Mouse (Mus musculus): ENCODE results near the gene Rtp4. TPM values are rescaled to one million over a fixed set of nuclear protein-coding genes. Genes with fewer than 3 reads are reported as not detected.

Rtp4 gene
- polyA plus RNA-seq, 1 experiment from 2014 or later, result 8.4 TPM

DNA sequence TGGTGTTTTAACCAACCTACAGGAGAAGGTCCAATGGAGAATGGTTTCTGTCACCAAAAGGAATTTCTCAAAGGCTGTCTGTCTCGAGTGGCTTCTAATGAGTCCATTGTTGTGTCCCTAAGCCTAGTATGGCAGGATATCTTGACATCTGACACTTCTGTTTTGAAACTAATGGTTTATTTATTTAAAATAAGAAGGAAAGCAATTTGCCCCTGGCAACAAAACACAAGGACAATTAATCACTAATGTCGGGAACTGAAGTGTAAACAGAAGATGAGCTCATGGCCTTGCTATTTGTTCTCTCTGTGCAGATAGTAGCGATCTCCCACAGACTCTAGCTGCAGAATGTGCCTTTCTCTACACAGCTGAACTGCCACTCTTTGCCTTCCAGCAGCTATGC is 22.7 kb upstream of the Rtp4 start:
- H3K4me1 ChIP-seq (replicated peaks), result peaks cover 55% of the 10 kb centered on the region
- no peaks in the 10 kb centered on the region for H3K9me3 ChIP-seq (replicated peaks)
- H3K27me3 ChIP-seq, result no peaks in the 10 kb centered on the region
- no peak overlapping the region for H3K4me3 ChIP-seq
- H3K27ac ChIP-seq, result peak overlapping the region; percentile 90
- H3K4me2 ChIP-seq, result peak overlapping the region; percentile 9; the same call in 1 of the 2 replicates
- H3K36me3 ChIP-seq, result peaks cover 4% of the 10 kb centered on the region; the same call in 1 of the 2 replicates
- no peak for ATAC-seq (replicated peaks; ENCODE audit: insufficient number of reproducible peaks, insufficient read depth, low FRiP score, low read depth)
- H3K9ac ChIP-seq, result no peak overlapping the region
- 17% methylated on average over 3 of the region's 3 CpGs for WGBS

- Histone ChIP-seq H3K27ac (peak overlapping the region; percentile 90), H3K4me3 (no peak overlapping the region), H3K4me2 (peak overlapping the region; percentile 9; the same call in 1 of the 2 replicates), H3K36me3 (peaks cover 4% of the 10 kb centered on the region; the same call in 1 of the 2 replicates), H3K27me3 (no peaks in the 10 kb centered on the region), H3K9me3 (replicated peaks) (no peaks in the 10 kb centered on the region), H3K4me1 (replicated peaks) (peaks cover 55% of the 10 kb centered on the region), H3K9ac (no peak overlapping the region)
- 38% methylated on average over 1 of the region's 1 CpGs for WGBS
- no peak for ATAC-seq (replicated peaks; ENCODE audit: insufficient number of reproducible peaks, insufficient read depth, low FRiP score, low read depth)
Measured at GRCm38 (mm10) chr16:23497881-23498280, 22.2 kb upstream of the Rtp4 start.

DNA sequence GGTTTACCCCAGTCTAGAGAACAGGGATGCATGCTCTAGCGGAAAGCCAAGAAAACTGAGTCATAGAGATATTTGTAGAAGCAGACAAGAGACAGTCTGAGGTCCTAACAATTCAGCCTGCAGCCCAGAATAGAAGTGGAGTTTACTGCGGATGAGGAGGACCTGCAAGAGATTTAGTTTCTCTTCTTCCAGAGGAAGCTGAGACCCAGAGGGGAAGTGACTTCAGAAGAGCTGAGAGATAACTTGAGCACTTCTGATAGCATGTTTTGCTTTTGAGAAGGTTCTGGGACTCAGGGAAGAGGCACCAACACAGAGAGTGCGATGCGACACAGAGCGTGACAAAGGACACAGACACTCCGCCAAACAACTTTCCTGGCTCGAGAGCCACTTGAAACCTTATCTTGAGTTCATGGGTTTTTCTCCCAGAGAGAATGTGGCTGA is 21.4 kb upstream of the Rtp4 start:
- H3K4me3 ChIP-seq, result peak overlapping the region; percentile 34
- H3K27ac ChIP-seq, result peak overlapping the region; percentile 90
- ATAC-seq (replicated peaks; ENCODE audit: insufficient number of reproducible peaks, insufficient read depth, low FRiP score, low read depth), result peak; percentile 70
- peak overlapping the region; percentile 53 for H3K4me2 ChIP-seq
- 11% methylated on average over 7 of the region's 7 CpGs for WGBS
- peaks cover 62% of the 10 kb centered on the region for H3K4me1 ChIP-seq (replicated peaks)
- no peaks in the 10 kb centered on the region for H3K9me3 ChIP-seq (replicated peaks)
- H3K27me3 ChIP-seq, result no peaks in the 10 kb centered on the region
- no peak overlapping the region for H3K9ac ChIP-seq
- peaks cover 4% of the 10 kb centered on the region; the same call in 1 of the 2 replicates for H3K36me3 ChIP-seq

GRCm38 (mm10) chr16:23500558-23500957 is 19.5 kb upstream of the Rtp4 start:
- Histone ChIP-seq H3K9ac (no peak overlapping the region), H3K27ac (peak overlapping the region; percentile 90), H3K4me1 (replicated peaks) (peaks cover 67% of the 10 kb centered on the region), H3K36me3 (no peaks in the 10 kb centered on the region), H3K27me3 (no peaks in the 10 kb centered on the region), H3K9me3 (replicated peaks) (no peaks in the 10 kb centered on the region), H3K4me2 (no peak overlapping the region), H3K4me3 (no peak overlapping the region)
- ATAC-seq (replicated peaks; ENCODE audit: insufficient number of reproducible peaks, insufficient read depth, low FRiP score, low read depth), result no peak
- WGBS, result 16% methylated on average over 5 of the region's 5 CpGs

DNA sequence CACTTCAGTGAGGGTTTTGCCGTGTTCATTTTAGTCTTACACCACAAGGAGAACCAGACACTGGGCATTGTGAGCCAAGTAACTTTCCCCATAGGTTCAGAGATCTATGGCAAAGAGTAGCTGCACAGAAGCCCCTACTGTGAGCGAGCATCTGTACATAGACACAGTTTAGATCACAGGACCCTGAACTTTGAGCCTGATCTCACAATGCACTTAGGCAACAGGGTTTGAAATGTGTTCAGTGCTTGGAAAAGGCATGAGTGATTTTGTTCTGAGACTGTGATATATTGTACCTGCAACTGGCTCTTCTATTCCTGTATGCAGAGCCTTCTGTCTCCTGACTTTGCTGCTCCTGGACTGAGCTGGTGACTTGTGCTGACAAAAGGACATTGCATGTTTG is 18.8 kb upstream of the Rtp4 start:
- no peaks in the 10 kb centered on the region for H3K27me3 ChIP-seq
- peak overlapping the region; percentile 90 for H3K27ac ChIP-seq
- no peak overlapping the region for H3K4me2 ChIP-seq
- H3K36me3 ChIP-seq, result no peaks in the 10 kb centered on the region
- H3K9me3 ChIP-seq (replicated peaks), result no peaks in the 10 kb centered on the region
- no peak overlapping the region for H3K4me3 ChIP-seq
- 54% methylated on average over 2 of the region's 2 CpGs for WGBS
- no peak for ATAC-seq (replicated peaks; ENCODE audit: insufficient number of reproducible peaks, insufficient read depth, low FRiP score, low read depth)
- H3K4me1 ChIP-seq (replicated peaks), result peaks cover 70% of the 10 kb centered on the region
- H3K9ac ChIP-seq, result no peak overlapping the region

GRCm38 (mm10) chr16:23502478-23502877 is 17.6 kb upstream of the Rtp4 start:
- ATAC-seq (replicated peaks; ENCODE audit: insufficient number of reproducible peaks, insufficient read depth, low FRiP score, low read depth), result no peak
- Histone ChIP-seq H3K27me3 (no peaks in the 10 kb centered on the region), H3K9ac (no peak overlapping the region), H3K27ac (no peak overlapping the region), H3K4me2 (no peak overlapping the region), H3K4me3 (no peak overlapping the region), H3K4me1 (replicated peaks) (peaks cover 63% of the 10 kb centered on the region), H3K36me3 (no peaks in the 10 kb centered on the region), H3K9me3 (replicated peaks) (no peaks in the 10 kb centered on the region)
- WGBS, result 73% methylated on average over 3 of the region's 3 CpGs

DNA sequence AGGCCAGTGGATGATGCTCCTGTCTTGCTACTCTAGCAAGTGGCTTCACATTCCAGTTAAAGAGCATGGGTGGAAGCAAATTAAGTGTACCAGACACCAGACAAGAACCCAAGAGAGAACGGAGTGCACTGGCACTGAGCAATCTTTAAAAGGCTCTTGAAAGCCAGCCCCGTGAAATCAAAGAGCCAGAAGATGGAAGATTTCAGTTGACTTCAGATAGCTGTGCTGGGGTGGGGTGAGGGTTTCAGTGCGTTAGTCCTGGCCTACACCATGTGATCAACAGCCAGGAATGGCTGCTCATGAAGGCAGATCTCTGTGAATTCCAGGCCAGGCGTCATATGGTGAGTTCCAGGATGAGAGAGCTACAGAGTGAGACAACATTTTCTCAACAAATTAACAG is 16.7 kb upstream of the Rtp4 start:
- Histone ChIP-seq H3K27ac (no peak overlapping the region), H3K4me3 (no peak overlapping the region), H3K9me3 (replicated peaks) (no peaks in the 10 kb centered on the region), H3K36me3 (no peaks in the 10 kb centered on the region), H3K27me3 (no peaks in the 10 kb centered on the region), H3K9ac (no peak overlapping the region), H3K4me2 (no peak overlapping the region), H3K4me1 (replicated peaks) (peaks cover 54% of the 10 kb centered on the region)
- no peak for ATAC-seq (replicated peaks; ENCODE audit: insufficient number of reproducible peaks, insufficient read depth, low FRiP score, low read depth)
- WGBS, result 50% methylated on average over 4 of the region's 4 CpGs

DNA sequence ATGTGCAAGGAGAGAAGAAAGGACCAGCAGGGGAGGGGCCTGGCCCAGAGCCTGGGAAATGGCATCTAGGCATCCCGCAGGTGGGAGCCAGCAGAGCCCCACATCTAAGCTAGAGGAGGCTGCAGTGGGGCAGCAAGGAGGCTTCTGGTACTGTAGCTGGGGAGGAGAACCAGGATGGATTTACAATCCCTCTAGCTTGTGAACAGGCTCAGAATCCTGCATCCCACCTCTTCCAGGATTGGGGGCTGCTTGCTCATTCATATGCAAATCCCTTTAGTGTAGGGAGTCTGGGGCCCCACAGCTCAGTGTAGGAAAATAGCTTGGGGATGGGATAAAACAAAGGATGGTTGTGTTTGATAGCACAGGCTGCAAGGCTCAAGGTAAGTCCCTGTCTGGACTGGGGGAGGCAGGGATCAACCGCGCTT is 15.8 kb upstream of the Rtp4 start:
- Histone ChIP-seq H3K4me3 (no peak overlapping the region), H3K4me1 (replicated peaks) (peaks cover 44% of the 10 kb centered on the region), H3K27ac (no peak overlapping the region), H3K27me3 (no peaks in the 10 kb centered on the region), H3K9me3 (replicated peaks) (no peaks in the 10 kb centered on the region), H3K4me2 (no peak overlapping the region), H3K9ac (no peak overlapping the region), H3K36me3 (no peaks in the 10 kb centered on the region)
- WGBS, result 79% methylated on average over 3 of the region's 3 CpGs
- ATAC-seq (replicated peaks; ENCODE audit: insufficient number of reproducible peaks, insufficient read depth, low FRiP score, low read depth), result no peak

- Histone ChIP-seq H3K36me3 (no peaks in the 10 kb centered on the region), H3K4me3 (no peak overlapping the region), H3K27me3 (no peaks in the 10 kb centered on the region), H3K4me1 (replicated peaks) (peaks cover 32% of the 10 kb centered on the region), H3K4me2 (no peak overlapping the region), H3K27ac (no peak overlapping the region), H3K9me3 (replicated peaks) (no peaks in the 10 kb centered on the region), H3K9ac (no peak overlapping the region)
- 50% methylated on average over 11 of the region's 11 CpGs for WGBS
- ATAC-seq (replicated peaks; ENCODE audit: insufficient number of reproducible peaks, insufficient read depth, low FRiP score, low read depth), result no peak
Measured at GRCm38 (mm10) chr16:23505904-23506687, 14.0 kb upstream of the Rtp4 start.

- H3K9me3 ChIP-seq (replicated peaks), result no peaks in the 10 kb centered on the region
- H3K4me1 ChIP-seq (replicated peaks), result peaks cover 21% of the 10 kb centered on the region
- no peak overlapping the region for H3K4me3 ChIP-seq
- no peak overlapping the region for H3K4me2 ChIP-seq
- no peaks in the 10 kb centered on the region for H3K27me3 ChIP-seq
- no peaks in the 10 kb centered on the region for H3K36me3 ChIP-seq
- no peak for ATAC-seq (replicated peaks; ENCODE audit: insufficient number of reproducible peaks, insufficient read depth, low FRiP score, low read depth)
- 73% methylated on average over 4 of the region's 4 CpGs for whole genome bisulfite sequencing
- H3K9ac ChIP-seq, result no peak overlapping the region
- no peak overlapping the region for H3K27ac ChIP-seq
Measured at GRCm38 (mm10) chr16:23511166-23511935, 8.7 kb upstream of the Rtp4 start.

- Histone ChIP-seq H3K4me2 (no peak overlapping the region), H3K27ac (no peak overlapping the region), H3K27me3 (no peaks in the 10 kb centered on the region), H3K9me3 (replicated peaks) (no peaks in the 10 kb centered on the region), H3K9ac (no peak overlapping the region), H3K36me3 (no peaks in the 10 kb centered on the region), H3K4me3 (no peak overlapping the region), H3K4me1 (replicated peaks) (peaks cover 40% of the 10 kb centered on the region)
- no peak for ATAC-seq (replicated peaks; ENCODE audit: insufficient number of reproducible peaks, insufficient read depth, low FRiP score, low read depth)
- 83% methylated on average over 1 of the region's 1 CpGs for WGBS
Measured at GRCm38 (mm10) chr16:23513401-23513800, 6.7 kb upstream of the Rtp4 start.
